Mouse (Mus musculus): ENCODE data around the gene Col4a2.

GRCm38 (mm10) chr8:11419645-11420044 lies 107.0 kb downstream of the Col4a2 start:
- TF ChIP-seq POLR2A (IDR thresholded peaks at IDR 0.05; ENCODE audit: borderline replicate concordance, extremely low read depth, insufficient read depth, insufficient read length, poor library complexity, severe bottlenecking) (no peak), CTCF (IDR thresholded peaks at IDR 0.05; ENCODE audit: borderline replicate concordance, extremely low read depth, insufficient read depth, insufficient read length) (peak; percentile 86)

All from brain, embryonic 14.5 days (tissue).